Mouse (Mus musculus): Measurements from ENCODE around the gene Sco2. TPM values are rescaled to one million over a fixed set of nuclear protein-coding genes. Genes with fewer than 3 reads are reported as not detected.

The Sco2 gene
- polyA plus RNA-seq, 1 experiment from 2014 or later = 8.7 TPM

- Histone ChIP-seq H3K4me3 (ENCODE audit: inconsistent target) (no peak overlapping the region), H3K27ac (no peak overlapping the region), H3K79me2 (ENCODE audit: inconsistent target) (no peaks in the 10 kb centered on the region), H3K36me3 (ENCODE audit: inconsistent target) (no peaks in the 10 kb centered on the region)
- 100% methylated on average over 4 of the region's 5 CpGs for WGBS (ENCODE audit: missing documents)
Measured at GRCm38 (mm10) chr15:89326441-89326840, 47.2 kb downstream of the Sco2 start.

DNA sequence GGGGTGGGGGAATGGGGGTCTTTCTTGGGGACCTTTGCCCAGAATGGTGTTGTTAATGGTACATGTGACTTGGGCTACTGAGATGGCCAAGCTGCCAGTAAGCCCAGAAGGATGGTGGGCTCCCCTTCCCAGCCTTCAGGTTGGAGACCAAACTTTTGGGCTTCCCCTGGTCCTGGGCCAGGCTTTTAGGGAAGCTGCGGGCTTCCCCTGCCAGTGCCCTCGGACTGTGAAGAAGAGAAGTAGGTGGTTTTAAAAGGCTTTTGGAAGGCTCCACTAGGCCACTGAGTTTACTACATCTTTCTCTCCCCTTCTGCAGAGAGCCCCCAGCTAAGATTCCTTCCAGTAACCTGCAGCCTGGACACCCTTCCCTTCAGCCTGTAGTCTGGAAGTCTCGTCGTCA lies 50.0 kb downstream of the Sco2 start:
- Histone ChIP-seq H3K27ac (no peak overlapping the region), H3K79me2 (ENCODE audit: inconsistent target) (no peaks in the 10 kb centered on the region), H3K36me3 (ENCODE audit: inconsistent target) (no peaks in the 10 kb centered on the region), H3K4me3 (ENCODE audit: inconsistent target) (no peak overlapping the region)
- WGBS (ENCODE audit: missing documents) = 27% methylated on average over 4 of the region's 4 CpGs

GRCm38 (mm10) chr15:89322670-89323522 lies 50.8 kb downstream of the Sco2 start, which contains the start of gene Adm2:
Adm2 (plus strand) TSS chr15:89322720.
- Histone ChIP-seq H3K79me2 (ENCODE audit: inconsistent target) (no peaks in the 10 kb centered on the region), H3K36me3 (ENCODE audit: inconsistent target) (no peaks in the 10 kb centered on the region), H3K4me3 (ENCODE audit: inconsistent target) (no peak within 1 kb of the TSS), H3K27ac (no peak within 1 kb of the TSS)
- WGBS (ENCODE audit: missing documents) = 61% methylated on average over 26 of the region's 26 CpGs

Other genes starting within 250 kb of the Sco2 start
- gene Hdac10, start 245.1 kb downstream of the Sco2 start, polyA plus RNA-seq (2018) = 3.9 to 7.2 TPM (median 5.5 TPM) in 3 replicates
- gene Mapk12, start 233.1 kb downstream of the Sco2 start, polyA plus RNA-seq (2018) = 0.09 TPM in 1 of 3 replicates, not detected in the others
- gene Mapk11, start 224.2 kb downstream of the Sco2 start, polyA plus RNA-seq (2018) = 0.79 to 2.1 TPM (median 1.5 TPM) in 3 replicates
- 226 to 333 TPM (median 246 TPM) in 3 replicates for gene Plxnb2, start 193.1 kb downstream of the Sco2 start, polyA plus RNA-seq (2018)
- 0.80 to 2.0 TPM (median 1.1 TPM) in 3 replicates for gene Dennd6b, start 177.3 kb downstream of the Sco2 start, polyA plus RNA-seq (2018)
- gene Ppp6r2, start 162.3 kb downstream of the Sco2 start, polyA plus RNA-seq (2018) = 15.7 to 23.8 TPM (median 17.1 TPM) in 3 replicates
- 25.5 to 41.4 TPM (median 33.6 TPM) in 3 replicates for gene Sbf1, start 58.5 kb downstream of the Sco2 start, polyA plus RNA-seq (2018)
- not detected in 3 replicates for gene Adm2, start 51.1 kb downstream of the Sco2 start, polyA plus RNA-seq (2018)
- gene Miox, start 39.4 kb downstream of the Sco2 start, polyA plus RNA-seq (2018) = not detected in 3 replicates
- 19.8 to 30.4 TPM (median 23.9 TPM) in 3 replicates for gene Lmf2, start 18.2 kb downstream of the Sco2 start, polyA plus RNA-seq (2018)
- gene Ncaph2, start 18.1 kb downstream of the Sco2 start, polyA plus RNA-seq (2018) = 37.1 to 52.3 TPM (median 40.4 TPM) in 3 replicates
- 0.43 to 1.6 TPM (median 0.93 TPM) in 3 replicates for gene Tymp, start 3.2 kb upstream of the Sco2 start, polyA plus RNA-seq (2018)
- gene Odf3b, start 5.4 kb upstream of the Sco2 start, polyA plus RNA-seq (2018) = not detected in 3 replicates
- not detected in 3 replicates for gene Klhdc7b, start 11.1 kb upstream of the Sco2 start, polyA plus RNA-seq (2018)
- not detected in 3 replicates for gene Syce3, start 36.7 kb upstream of the Sco2 start, polyA plus RNA-seq (2018)
- 0.24 to 0.79 TPM in 2 of 3 replicates, not detected in the other for gene Cpt1b, start 52.0 kb upstream of the Sco2 start, polyA plus RNA-seq (2018)
- gene C730034F03Rik, start 55.7 kb upstream of the Sco2 start, polyA plus RNA-seq (2018) = 0.40 to 0.83 TPM (median 0.54 TPM) in 3 replicates
- 0.07 to 0.42 TPM in 2 of 3 replicates, not detected in the other for gene Gm44502, start 55.9 kb upstream of the Sco2 start, polyA plus RNA-seq (2018)
- gene Chkb, start 56.1 kb upstream of the Sco2 start, polyA plus RNA-seq (2018) = 26.6 to 54.6 TPM (median 36.7 TPM) in 3 replicates
- gene Mapk8ip2, start 80.1 kb upstream of the Sco2 start, polyA plus RNA-seq (2018) = not detected in 3 replicates
- 18.4 to 33.2 TPM (median 20.7 TPM) in 3 replicates for gene Arsa, start 103.6 kb upstream of the Sco2 start, polyA plus RNA-seq (2018)
- gene Shank3, start 125.8 kb upstream of the Sco2 start, polyA plus RNA-seq (2018) = not detected in 3 replicates
- gene Acr, start 194.5 kb upstream of the Sco2 start, polyA plus RNA-seq (2018) = not detected in 3 replicates
- 4.3 to 7.5 TPM (median 6.2 TPM) in 3 replicates for gene Rabl2, start 218.1 kb upstream of the Sco2 start, polyA plus RNA-seq (2018)